Mouse (Mus musculus) adrenal gland, postnatal 4 days (tissue): ENCODE results near the gene Prkg1. TPM values are rescaled to one million over a fixed set of nuclear protein-coding genes. Genes with fewer than 3 reads are reported as not detected.

Experiments
- DNase-seq, 2 experiments: peaks; one replicate each; pipeline ENCODE4 v3.0.0; 2021 to 2022; ENCODE audit warnings: low spot score in 2 of 2, mixed read lengths in 2 of 2
- total RNA-seq, 2 experiments: library from RNA; stranded (reverse); gene quantifications; 2 replicates each; pipeline ENCODE4 v1.2.3; 2021

The Prkg1 gene
- total RNA-seq, 2 experiments from 2014 or later = 12.1 to 13.3 TPM

GRCm38 (mm10) chr19:31650452-31650851 is 114.4 kb downstream of the Prkg1 start:
- DNase-seq = no peak

GRCm38 (mm10) chr19:31647492-31647891 is 117.3 kb downstream of the Prkg1 start:
- no peak for DNase-seq

GRCm38 (mm10) chr19:31630899-31631869 is 133.6 kb downstream of the Prkg1 start:
- DNase-seq = no peak

- no peak for DNase-seq
These were observed 143.1 kb downstream of the Prkg1 start for GRCm38 (mm10) chr19:31621716-31622115.

- no peak for DNase-seq
These were observed 148.0 kb downstream of the Prkg1 start for GRCm38 (mm10) chr19:31616830-31617229.

- no peak for DNase-seq
These were observed 148.7 kb downstream of the Prkg1 start for GRCm38 (mm10) chr19:31616159-31616558.

GRCm38 (mm10) chr19:31613146-31613545 is 151.7 kb downstream of the Prkg1 start:
- no peak for DNase-seq

GRCm38 (mm10) chr19:31602578-31602977 is 162.3 kb downstream of the Prkg1 start:
- no peak for DNase-seq

- no peak for DNase-seq
These were observed 170.8 kb downstream of the Prkg1 start for GRCm38 (mm10) chr19:31594011-31594410.

- DNase-seq = no peak
These were observed 174.1 kb downstream of the Prkg1 start for GRCm38 (mm10) chr19:31590701-31591100.

- DNase-seq = no peak
These were observed 187.7 kb downstream of the Prkg1 start for GRCm38 (mm10) chr19:31577092-31577491.

- DNase-seq = no peak
These were observed 200.5 kb downstream of the Prkg1 start for GRCm38 (mm10) chr19:31564329-31564728.

GRCm38 (mm10) chr19:31546063-31546462 is 218.8 kb downstream of the Prkg1 start:
- no peak for DNase-seq

GRCm38 (mm10) chr19:31531249-31531740 is 233.5 kb downstream of the Prkg1 start:
- peak in 1 of 2 experiments; percentile 6 for DNase-seq

GRCm38 (mm10) chr19:31530616-31531015 is 234.2 kb downstream of the Prkg1 start:
- DNase-seq = peak in 1 of 2 experiments; percentile 22

- DNase-seq = no peak
These were observed 234.9 kb downstream of the Prkg1 start for GRCm38 (mm10) chr19:31529890-31530289.

- no peak for DNase-seq
These were observed 250.3 kb downstream of the Prkg1 start for GRCm38 (mm10) chr19:31514490-31514889.

- DNase-seq = no peak
These were observed 257.0 kb downstream of the Prkg1 start for GRCm38 (mm10) chr19:31507831-31508230.

- no peak for DNase-seq
These were observed 258.5 kb downstream of the Prkg1 start for GRCm38 (mm10) chr19:31506296-31506695.

GRCm38 (mm10) chr19:31505041-31505440 is 259.8 kb downstream of the Prkg1 start:
- DNase-seq = no peak

- DNase-seq = no peak
These were observed 267.4 kb downstream of the Prkg1 start for GRCm38 (mm10) chr19:31497386-31497785.

GRCm38 (mm10) chr19:31489606-31490005 is 275.2 kb downstream of the Prkg1 start:
- no peak for DNase-seq

GRCm38 (mm10) chr19:31471766-31472165 is 293.1 kb downstream of the Prkg1 start:
- no peak for DNase-seq
